Mouse (Mus musculus): Measurements from ENCODE around the gene Cd276. TPM values are rescaled to one million over a fixed set of nuclear protein-coding genes. Genes with fewer than 3 reads are reported as not detected.
A peak's percentile ranks its signal among the peaks of the same experiment; 100 is the strongest.

Cd276 gene
- total RNA-seq, 2 experiments from 2014 or later, result 23.7 to 33.1 TPM

DNA sequence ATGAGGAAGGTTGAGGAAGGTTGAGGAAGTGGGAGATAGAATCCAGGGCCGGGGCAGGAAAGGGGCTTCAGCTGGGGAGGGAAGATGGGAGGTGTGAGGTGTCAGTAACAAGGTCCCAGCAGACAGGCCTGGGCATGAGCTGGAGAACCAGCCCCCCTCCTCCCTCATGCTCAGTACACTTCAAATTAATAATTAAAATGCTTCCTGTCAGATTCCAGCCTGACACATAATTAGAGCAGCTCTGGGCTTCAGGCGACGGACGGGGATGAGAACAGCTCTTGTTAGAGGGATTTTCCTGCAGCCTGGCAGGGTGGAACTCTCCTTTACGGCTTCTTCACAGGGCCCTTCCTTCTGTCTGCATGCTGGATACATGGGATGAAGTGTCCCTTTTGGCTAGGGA is 41.5 kb downstream of the Cd276 start:
- no peak for DNase-seq

DNA sequence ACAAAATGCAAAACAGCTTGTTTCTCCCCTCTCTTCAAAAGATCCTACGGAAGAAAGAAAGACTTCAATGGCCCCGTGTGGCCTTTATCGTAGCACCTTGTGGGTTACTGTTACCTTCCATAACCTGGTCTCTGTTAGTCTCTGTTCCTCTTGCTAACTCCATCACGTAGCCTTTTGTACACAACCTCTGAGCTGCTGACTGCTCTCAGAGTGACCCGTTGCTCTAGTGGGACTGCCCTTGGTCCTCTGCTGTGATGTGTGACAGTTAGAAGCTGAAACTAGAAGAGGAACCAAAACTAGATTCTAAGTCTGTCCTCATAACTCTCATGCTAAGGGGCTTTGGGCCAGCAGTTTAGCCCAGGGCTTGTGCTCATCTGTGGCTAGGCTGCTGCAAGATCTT is 44.8 kb downstream of the Cd276 start:
- DNase-seq, result no peak

DNA sequence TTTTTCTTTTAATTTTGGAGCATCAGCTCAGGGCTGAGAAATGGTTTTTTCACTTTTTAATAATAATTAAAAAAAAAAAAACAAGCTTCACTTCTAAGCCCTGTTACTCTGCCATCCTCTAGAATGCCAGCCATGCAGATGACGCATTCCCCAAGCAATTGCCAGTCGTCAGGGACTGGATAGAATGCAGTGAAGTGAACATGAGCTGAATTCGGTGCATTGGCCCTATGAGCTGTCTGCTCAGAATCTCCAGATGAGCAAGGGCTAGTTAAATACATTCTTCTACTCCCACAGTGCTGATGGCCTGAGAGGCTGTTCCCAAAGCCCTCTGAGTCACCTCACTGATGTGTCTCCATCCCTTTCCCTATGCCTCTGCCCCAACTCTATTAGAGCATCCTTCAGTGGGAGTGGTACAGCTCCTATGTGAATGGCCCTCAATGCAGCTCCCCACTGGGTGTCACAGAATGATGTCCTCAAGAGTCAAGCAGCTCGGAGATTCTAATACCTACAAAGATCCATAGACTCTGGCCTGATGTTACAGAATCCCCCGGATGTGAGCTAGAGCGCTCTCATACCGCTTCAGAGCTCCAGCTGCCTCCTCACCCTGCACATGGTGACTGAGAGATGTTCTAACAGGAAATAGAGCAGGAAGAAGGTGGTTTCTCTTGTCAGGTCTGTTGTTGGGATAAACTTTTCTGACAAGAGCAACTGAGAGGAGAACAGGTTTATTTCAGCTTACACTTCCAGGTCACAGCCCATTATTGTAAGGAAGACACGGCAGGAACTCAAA is 47.8 kb downstream of the Cd276 start:
- DNase-seq, result no peak

DNA sequence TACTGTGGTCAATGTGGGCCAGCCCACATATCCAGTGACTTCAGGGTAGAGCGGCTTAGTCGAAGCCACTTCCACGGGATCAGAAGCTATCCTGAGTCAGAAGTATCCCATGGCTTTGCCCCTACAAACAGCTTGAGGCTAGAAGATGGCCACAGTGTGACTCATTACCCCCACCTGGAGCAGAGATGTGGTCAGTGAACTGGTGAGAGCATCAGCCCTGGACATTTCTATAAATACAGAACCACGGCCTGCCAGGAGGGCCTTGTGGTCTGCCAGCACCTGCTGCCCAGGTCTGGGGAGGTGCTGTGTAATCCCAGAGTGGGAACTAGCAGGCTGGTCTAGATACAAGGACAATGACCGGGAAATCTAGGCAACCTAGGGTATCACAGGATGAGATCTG is 54.3 kb downstream of the Cd276 start:
- no peak for DNase-seq

DNA sequence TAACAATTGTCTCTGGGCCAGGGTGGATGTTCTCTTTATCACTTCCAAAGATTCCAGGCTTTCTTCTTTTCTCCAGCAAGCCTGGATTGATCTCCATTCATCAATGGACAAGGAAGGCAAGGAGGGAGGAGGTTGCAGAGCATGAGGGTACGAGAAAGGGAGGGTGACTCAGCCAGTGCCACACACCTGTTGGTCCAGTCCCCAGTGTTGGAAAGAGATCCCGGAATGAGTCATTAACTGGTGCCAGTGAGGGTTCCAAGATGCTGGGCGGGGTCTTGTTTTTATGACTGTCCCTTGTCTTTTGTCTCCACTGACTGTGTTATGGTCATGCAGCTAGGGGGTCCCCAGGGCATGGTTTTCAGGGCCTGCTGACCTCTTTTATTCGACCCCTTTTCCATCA is 57.3 kb downstream of the Cd276 start:
- DNase-seq, result no peak

DNA sequence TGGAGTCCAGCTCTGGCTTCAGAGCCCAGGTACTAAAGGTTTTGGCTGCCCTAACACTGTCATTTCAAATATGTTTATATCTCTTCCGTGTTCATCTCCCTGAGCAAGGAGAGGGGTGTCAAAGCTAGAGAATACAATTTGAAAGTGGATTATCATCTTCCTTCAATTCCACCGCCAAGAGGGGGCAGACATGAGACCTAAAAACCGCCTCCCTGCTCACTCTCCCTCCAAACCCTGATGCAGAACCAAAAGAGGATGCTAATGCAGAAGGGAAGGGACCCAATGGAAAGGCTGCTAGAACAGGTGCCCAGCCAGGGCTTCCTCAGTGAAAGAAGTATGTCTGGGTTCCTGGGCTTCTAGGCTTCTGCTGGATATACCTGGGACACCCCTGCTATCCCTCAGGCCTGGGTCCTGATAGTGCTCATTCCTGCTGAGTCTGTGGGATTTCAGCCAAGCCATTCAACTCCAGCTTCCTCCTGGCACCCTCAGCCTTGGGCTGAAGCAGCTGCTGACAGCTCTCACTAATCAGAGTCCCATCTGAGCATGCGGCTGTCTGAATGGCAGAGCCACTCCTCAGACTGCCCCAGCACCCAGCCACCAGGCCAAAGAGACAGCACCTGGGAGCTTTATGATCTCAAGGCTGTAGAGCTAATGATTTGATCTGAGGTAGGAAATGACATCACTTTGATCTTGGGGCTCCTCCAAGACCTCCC is 58.6 kb downstream of the Cd276 start:
- DNase-seq, result no peak

DNA sequence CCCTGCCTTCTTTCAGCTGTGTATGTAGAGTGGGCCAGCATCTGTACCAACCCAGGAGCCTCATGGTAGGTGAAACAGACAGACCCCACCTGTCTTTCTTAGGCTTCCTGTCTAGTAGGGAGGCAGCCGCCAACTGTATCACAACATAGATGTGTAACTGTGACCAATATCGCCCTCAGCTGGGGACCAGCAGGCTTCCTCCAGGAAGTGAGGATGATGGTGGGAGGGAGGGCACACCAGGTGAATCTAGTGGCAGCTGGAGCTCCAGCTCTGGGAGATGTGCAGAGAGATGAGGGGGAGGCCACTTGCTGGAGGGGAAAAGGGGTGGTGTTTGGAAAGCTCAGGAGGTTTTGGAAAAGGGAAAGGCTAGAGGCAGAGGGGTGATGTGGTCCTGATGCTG is 60.2 kb downstream of the Cd276 start:
- DNase-seq, result no peak

DNA sequence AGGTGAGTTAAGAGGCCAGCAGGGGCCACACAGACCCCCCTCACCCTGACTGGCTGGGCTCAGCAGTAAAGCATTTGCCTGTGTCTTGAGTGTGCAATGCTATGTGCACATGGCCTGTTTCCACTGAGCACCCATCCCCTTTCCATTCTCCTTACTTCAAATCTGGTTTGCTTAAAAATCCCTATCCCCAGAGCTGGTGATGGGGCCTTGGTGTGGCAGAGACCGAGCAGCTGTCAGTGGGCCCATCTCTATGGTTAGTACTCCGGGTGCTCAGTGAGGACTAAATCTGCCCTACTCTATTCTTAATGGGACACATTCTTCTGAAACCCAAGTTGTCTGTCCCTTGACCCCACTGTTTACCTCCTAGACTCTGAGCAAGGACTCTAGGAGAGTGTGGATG is 64.8 kb downstream of the Cd276 start:
- DNase-seq, result no peak

DNA sequence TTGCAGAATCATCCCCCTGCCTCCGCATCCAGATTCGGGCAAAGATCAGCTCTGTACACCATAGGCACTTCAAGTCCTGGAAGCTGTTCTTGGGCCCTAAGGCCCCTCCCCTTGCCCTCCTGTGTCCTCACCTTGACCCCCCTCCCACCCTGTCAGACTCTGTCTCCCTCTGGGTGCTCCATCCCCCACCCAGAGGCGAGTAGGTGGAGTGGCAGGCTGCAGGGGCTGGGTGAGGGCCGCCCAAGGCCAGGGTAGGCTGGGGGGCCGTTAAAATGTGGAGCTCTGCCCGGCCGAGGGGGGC is 65.4 kb downstream of the Cd276 start:
- DNase-seq, result no peak

DNA sequence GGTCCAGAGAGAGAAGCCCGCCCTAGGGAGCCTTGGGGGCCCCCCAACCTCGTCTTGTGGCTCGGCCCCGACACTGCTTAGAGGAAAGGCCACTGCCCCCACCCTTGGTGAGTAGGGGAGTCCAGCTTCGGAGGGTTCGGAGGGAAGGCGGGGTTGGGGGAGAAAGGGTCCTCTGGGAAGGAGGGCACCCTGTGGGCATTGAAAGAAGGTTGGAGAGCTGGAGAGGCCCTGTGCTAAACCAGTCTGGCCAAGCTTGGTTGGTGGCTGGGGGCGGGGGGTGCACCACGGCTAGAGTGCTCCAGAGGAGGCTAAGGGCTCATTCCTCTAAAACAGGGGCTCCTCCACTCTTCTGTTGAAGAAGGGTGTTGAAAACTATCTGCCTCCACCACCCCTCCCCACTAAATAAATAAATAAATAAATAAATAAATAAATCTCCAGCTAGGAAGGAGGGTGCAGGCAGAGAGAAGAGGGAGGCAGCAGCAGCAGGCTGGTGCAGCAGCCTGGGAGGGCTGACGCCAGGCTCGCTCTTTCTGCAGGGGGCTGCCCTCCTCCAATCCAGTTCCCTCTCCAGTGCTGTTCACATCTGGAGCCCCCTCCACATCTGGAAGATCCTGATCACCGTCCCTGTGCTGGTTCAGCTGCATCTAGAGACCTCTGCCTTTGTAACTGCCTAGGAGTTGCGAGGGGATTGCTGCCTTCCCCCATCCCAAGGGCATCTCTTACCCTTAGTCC is 65.9 kb downstream of the Cd276 start:
- peak; percentile 18 for DNase-seq

DNA sequence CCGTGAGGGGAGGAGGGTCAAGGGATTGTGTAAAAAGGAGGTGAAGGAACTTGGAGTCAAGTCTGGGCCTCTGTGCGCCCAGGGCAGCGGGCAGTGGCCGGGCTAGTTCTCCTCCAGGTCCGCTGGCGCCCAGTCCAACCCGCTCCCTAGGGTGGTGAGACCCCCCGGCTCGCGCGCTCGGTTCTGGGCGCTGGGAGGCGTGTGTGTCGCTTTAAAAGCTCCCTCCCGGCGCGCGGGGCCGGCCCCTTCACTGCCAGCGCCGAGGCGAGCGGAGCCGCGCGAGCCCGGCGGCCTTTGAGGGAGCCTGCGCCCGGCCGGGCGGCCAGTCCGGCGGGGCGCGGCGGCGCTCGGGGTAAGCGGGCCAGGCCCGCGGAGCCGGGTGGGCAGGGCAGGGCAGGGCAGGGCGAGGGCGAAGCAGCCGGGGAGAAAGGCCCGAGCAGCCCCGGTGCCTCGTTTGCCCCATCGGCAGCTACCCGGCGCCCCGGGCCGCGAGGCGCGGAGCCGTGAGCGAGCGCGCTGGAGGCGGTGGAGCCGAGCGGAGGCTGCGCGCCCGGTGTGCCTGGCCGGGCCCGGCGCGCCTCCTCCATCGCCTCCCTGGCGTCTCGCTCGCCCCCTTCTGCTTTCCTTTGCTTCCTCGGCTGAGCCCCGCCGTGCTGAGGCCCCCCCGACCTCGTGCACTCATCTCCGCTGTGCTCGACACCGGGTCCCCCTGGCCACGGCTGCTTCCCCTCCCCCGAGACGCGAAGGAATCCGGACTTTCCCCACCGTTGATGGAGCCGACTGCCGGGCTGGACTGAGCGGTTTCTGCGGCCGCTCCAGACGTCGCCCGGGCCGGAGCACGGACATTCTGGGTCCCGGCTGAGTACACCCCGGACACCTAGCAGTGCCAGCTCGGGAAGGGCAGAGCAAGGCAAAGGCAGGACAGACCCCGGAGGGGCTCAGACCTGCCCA is 67.1 kb downstream of the Cd276 start, which contains the start of gene Insyn1:
Gene Insyn1 (plus strand): TSS at position 753 of the 951 bp plus-strand sequence.
- DNase-seq, result peak; percentile 75

DNA sequence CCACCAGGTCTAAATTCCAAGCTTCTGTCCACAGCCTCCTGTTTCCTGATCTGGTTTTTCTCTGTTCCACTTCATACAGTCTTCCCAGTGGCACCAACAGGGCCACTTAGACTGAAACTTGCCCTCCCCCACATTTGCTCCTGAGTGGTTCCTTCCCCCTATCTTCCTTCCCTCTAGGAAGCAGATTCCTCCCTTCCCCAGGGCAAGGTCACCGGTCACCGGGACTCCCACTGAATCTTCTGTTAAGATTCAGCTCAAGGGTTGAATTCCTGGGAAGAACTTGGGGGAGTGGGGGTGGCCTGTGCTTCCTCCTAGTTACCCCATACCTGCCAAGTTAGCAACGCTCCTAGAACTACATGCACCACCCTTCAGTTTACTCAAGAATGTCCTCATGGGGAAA is 68.2 kb downstream of the Cd276 start:
- no peak for DNase-seq

Other genes with a start within 250 kb of the Cd276 start
- gene Loxl1, start 242.3 kb downstream of the Cd276 start, total RNA-seq (2021), result 10 to 100 TPM; 50.1 to 70.0 TPM
- not detected for gene Tbc1d21, start 185.0 kb downstream of the Cd276 start, total RNA-seq (2021)
- gene Insyn1, start 66.8 kb downstream of the Cd276 start, total RNA-seq (2021), result 1 to 10 TPM; 7.9 to 9.9 TPM
- 100 to 1,000 TPM in 1 of 2 experiments, 10 to 100 TPM in 1; 99.7 to 109 TPM for gene Nptn, start 26.8 kb upstream of the Cd276 start, total RNA-seq (2021)
- 1 to 10 TPM; 1.1 to 1.2 TPM for gene Rec114, start 188.5 kb upstream of the Cd276 start, total RNA-seq (2021)

All from gastrocnemius, postnatal 10 days (tissue).